Mouse (Mus musculus): ENCODE results near the gene Col5a1. TPM values are rescaled to one million over a fixed set of nuclear protein-coding genes. Genes with fewer than 3 reads are reported as not detected.

Gene Col5a1
- total and polyA plus RNA-seq, 3 experiments: 0.30 to 1.8 (median 1.0) TPM

DNA sequence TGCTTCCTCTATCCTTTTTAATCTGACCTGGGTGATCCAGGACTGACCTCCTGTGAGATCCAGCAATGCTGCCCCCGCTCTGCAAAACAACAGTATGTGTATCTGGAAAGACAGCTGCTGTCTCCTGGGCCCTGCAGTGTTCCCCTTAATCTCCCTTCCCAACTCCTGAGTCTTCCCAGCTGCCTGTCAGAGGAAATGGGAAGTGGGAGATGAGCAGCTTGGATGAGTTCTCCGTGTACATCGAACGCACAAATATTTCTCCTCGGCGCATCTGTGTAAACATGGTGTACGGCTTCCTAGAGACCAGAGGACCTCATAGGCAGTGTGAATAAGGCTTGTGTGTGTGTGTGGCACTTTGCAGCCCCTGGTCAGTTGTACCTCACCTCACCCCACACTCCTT, 70.5 kb downstream of the Col5a1 start:
- Histone ChIP-seq H3K4me1 (ENCODE audit: insufficient read depth, low read depth, low read length) (peaks cover 3% of the 10 kb centered on the region; the same call in 1 of the 2 replicates), H3K9me3 (replicated peaks) (no peaks in the 10 kb centered on the region), H3K27me3 (ENCODE audit: insufficient read depth, low read length) (peaks cover 40% of the 10 kb centered on the region), H3K4me3 (ENCODE audit: low read depth, low read length) (no peak overlapping the region), H3K36me3 (replicated peaks) (no peaks in the 10 kb centered on the region)
- ATAC-seq (ENCODE audit: extremely low read depth, insufficient number of reproducible peaks, low FRiP score, poor library complexity, severe bottlenecking): no peak
- DNase-seq (ENCODE audit: low spot score): no peak
- TF ChIP-seq GATA1 (IDR thresholded peaks at IDR 0.05; ENCODE audit: borderline replicate concordance, low read length): no peak
- no peak for TF ChIP-seq TAL1 (conservative IDR thresholded peaks at IDR 0.05; ENCODE audit: low read depth, low read length)
- no peak for TF ChIP-seq GATA2 (IDR thresholded peaks at IDR 0.05; ENCODE audit: borderline replicate concordance, low read depth, low read length)
- no peak for TF ChIP-seq POLR2AphosphoS5 (IDR thresholded peaks at IDR 0.05; ENCODE audit: insufficient replicate concordance, low read depth, low read length)
- TF ChIP-seq CTCF (IDR thresholded peaks at IDR 0.05; ENCODE audit: low read depth, low read length): no peak

DNA sequence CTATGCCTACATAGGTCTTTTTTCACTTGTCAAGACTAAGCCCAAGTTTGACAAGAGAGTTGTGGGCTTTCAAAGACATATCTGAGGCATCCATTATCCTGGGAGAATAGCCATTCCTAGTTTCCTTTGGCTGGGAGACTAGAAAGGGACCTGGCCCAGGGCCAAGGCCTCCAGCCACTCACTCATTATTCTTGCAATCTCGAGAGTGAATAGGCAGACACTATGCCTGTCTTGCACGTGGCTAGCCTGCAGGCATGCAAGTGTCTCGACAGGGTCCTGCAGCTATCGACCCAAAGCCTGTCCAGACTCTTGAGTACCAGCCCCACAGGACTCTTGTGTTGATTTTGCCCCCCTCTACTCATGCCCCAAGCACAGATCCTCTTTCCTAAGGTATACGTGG, 71.0 kb downstream of the Col5a1 start:
- TF ChIP-seq CTCF (IDR thresholded peaks at IDR 0.05; ENCODE audit: low read depth, low read length) (no peak), GATA1 (IDR thresholded peaks at IDR 0.05; ENCODE audit: borderline replicate concordance, low read length) (no peak), TAL1 (conservative IDR thresholded peaks at IDR 0.05; ENCODE audit: low read depth, low read length) (no peak), POLR2AphosphoS5 (IDR thresholded peaks at IDR 0.05; ENCODE audit: insufficient replicate concordance, low read depth, low read length) (no peak), GATA2 (IDR thresholded peaks at IDR 0.05; ENCODE audit: borderline replicate concordance, low read depth, low read length) (no peak)
- Histone ChIP-seq H3K4me3 (ENCODE audit: low read depth, low read length) (no peak overlapping the region), H3K9me3 (replicated peaks) (no peaks in the 10 kb centered on the region), H3K36me3 (replicated peaks) (no peaks in the 10 kb centered on the region), H3K4me1 (ENCODE audit: insufficient read depth, low read depth, low read length) (peaks cover 3% of the 10 kb centered on the region; the same call in 1 of the 2 replicates), H3K27me3 (ENCODE audit: insufficient read depth, low read length) (peaks cover 39% of the 10 kb centered on the region)
- DNase-seq (ENCODE audit: low spot score) (no peak), ATAC-seq (ENCODE audit: extremely low read depth, insufficient number of reproducible peaks, low FRiP score, poor library complexity, severe bottlenecking) (no peak)

DNA sequence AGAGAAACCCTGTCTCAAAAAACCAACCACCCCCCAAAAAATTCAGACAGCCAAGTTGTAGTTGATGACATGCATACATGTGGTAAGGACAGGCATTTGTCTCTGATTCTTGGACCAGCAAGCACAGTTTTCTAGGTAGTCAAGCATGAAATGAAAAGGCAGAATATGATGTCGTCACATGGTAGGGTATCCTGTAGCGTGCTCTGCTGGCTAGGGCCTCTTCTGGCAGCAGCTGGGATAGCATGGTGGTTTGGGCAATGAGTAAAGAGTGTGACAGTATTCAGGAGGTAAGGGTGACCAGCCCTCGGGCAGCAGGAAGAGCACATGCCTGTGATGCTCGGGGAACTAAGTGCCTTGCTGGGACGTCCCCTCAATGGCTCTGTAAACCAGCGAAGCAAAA, 73.0 kb downstream of the Col5a1 start:
- Histone ChIP-seq H3K9me3 (replicated peaks) (no peaks in the 10 kb centered on the region), H3K4me3 (ENCODE audit: low read depth, low read length) (no peak overlapping the region), H3K27me3 (ENCODE audit: insufficient read depth, low read length) (peaks cover 30% of the 10 kb centered on the region), H3K4me1 (ENCODE audit: insufficient read depth, low read depth, low read length) (peaks cover 3% of the 10 kb centered on the region; the same call in 1 of the 2 replicates), H3K36me3 (replicated peaks) (no peaks in the 10 kb centered on the region)
- ATAC-seq (ENCODE audit: extremely low read depth, insufficient number of reproducible peaks, low FRiP score, poor library complexity, severe bottlenecking): no peak
- TF ChIP-seq GATA1 (IDR thresholded peaks at IDR 0.05; ENCODE audit: borderline replicate concordance, low read length) (no peak), CTCF (IDR thresholded peaks at IDR 0.05; ENCODE audit: low read depth, low read length) (0 out of 2 replicates have a peak, but pooled peaks have one; percentile 21)
- DNase-seq (ENCODE audit: low spot score): no peak

DNA sequence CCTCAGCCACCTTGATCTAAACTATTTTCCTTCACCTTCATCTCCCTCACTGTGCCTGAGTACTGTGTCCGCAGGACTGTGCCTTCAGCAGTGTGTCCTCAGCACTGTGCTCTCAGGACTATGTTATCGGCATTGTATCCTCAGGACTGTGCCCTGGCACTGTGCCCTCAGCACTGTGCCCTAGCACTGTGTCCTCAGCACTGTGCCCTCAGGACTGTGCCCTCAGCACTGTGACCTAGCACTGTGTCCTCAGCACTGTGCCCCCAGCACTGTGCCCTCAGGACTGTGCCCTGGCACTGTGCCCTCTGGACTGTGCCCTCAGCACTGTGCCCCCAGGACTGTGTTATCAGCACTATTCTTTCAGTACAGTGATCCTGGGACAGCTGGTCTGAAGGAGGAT, 75.0 kb downstream of the Col5a1 start:
- ATAC-seq (ENCODE audit: extremely low read depth, insufficient number of reproducible peaks, low FRiP score, poor library complexity, severe bottlenecking): no peak
- no peak overlapping the region for H3K4me3 ChIP-seq (ENCODE audit: low read depth, low read length)
- TF ChIP-seq GATA2 (IDR thresholded peaks at IDR 0.05; ENCODE audit: borderline replicate concordance, low read depth, low read length) (no peak), TAL1 (conservative IDR thresholded peaks at IDR 0.05; ENCODE audit: low read depth, low read length) (no peak), CTCF (IDR thresholded peaks at IDR 0.05; ENCODE audit: low read depth, low read length) (no peak), POLR2AphosphoS5 (IDR thresholded peaks at IDR 0.05; ENCODE audit: insufficient replicate concordance, low read depth, low read length) (no peak), GATA1 (IDR thresholded peaks at IDR 0.05; ENCODE audit: borderline replicate concordance, low read length) (no peak)

DNA sequence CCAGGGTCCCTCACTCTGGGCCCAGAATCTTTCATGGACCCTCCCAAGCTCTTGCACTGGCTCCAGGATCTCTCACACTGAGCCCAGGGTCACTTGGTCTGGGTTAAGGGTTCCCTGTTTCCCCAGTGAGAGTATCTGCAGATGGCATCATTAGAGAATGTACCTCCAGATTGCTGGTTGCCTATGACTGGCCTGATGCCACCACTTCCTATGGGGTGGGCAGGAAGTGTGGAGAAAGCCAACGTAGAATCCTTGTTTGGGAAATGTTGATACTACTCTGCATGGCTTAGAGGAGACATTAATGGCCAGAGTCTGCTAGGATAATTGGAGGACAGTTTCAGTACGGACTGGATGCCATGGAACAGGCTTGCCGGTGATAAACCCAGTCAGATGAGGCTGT, 76.2 kb downstream of the Col5a1 start:
- H3K36me3 ChIP-seq (replicated peaks): no peaks in the 10 kb centered on the region
- H3K4me3 ChIP-seq (ENCODE audit: low read depth, low read length): no peak overlapping the region
- DNase-seq (ENCODE audit: low spot score) (no peak), ATAC-seq (ENCODE audit: extremely low read depth, insufficient number of reproducible peaks, low FRiP score, poor library complexity, severe bottlenecking) (no peak)
- peaks cover 6% of the 10 kb centered on the region; the same call in 1 of the 2 replicates for H3K4me1 ChIP-seq (ENCODE audit: insufficient read depth, low read depth, low read length)
- TF ChIP-seq GATA1 (IDR thresholded peaks at IDR 0.05; ENCODE audit: borderline replicate concordance, low read length) (no peak), POLR2AphosphoS5 (IDR thresholded peaks at IDR 0.05; ENCODE audit: insufficient replicate concordance, low read depth, low read length) (no peak), TAL1 (conservative IDR thresholded peaks at IDR 0.05; ENCODE audit: low read depth, low read length) (no peak), GATA2 (IDR thresholded peaks at IDR 0.05; ENCODE audit: borderline replicate concordance, low read depth, low read length) (no peak), CTCF (IDR thresholded peaks at IDR 0.05; ENCODE audit: low read depth, low read length) (no peak)
- H3K9me3 ChIP-seq (replicated peaks): no peaks in the 10 kb centered on the region
- peaks cover 22% of the 10 kb centered on the region for H3K27me3 ChIP-seq (ENCODE audit: insufficient read depth, low read length)

More for the DNA sequence above, 75.0 kb downstream of the Col5a1 start:
- Histone ChIP-seq H3K4me1 (ENCODE audit: insufficient read depth, low read depth, low read length) (peaks cover 6% of the 10 kb centered on the region; the same call in 1 of the 2 replicates), H3K27me3 (ENCODE audit: insufficient read depth, low read length) (peaks cover 25% of the 10 kb centered on the region), H3K36me3 (replicated peaks) (no peaks in the 10 kb centered on the region), H3K9me3 (replicated peaks) (no peaks in the 10 kb centered on the region)
- no peak for DNase-seq (ENCODE audit: low spot score)

DNA sequence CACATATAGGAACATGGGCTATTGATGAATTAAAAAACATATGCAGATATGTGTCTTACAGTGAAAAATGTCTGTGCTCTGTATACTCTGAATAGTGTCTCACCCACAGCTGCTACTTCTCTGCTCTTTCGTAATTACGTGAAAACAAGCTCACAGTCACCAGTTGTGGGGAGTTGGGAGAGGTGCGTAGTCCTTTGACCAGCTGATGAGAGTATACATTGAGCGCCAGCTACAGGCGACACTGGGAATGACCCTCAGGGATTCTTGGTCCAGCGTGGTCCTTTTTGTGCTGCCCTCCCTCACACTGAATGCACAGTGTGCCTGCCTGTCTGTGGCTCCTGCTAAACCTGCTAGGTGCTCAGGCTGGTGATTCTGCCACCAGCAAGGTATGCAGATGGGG, 82.9 kb downstream of the Col5a1 start:
- H3K27me3 ChIP-seq (ENCODE audit: insufficient read depth, low read length): peaks cover 6% of the 10 kb centered on the region
- H3K4me3 ChIP-seq (ENCODE audit: low read depth, low read length): no peak overlapping the region
- TF ChIP-seq CTCF (IDR thresholded peaks at IDR 0.05; ENCODE audit: low read depth, low read length) (peak; percentile 57), GATA2 (IDR thresholded peaks at IDR 0.05; ENCODE audit: borderline replicate concordance, low read depth, low read length) (no peak), POLR2AphosphoS5 (IDR thresholded peaks at IDR 0.05; ENCODE audit: insufficient replicate concordance, low read depth, low read length) (no peak), TAL1 (conservative IDR thresholded peaks at IDR 0.05; ENCODE audit: low read depth, low read length) (no peak), GATA1 (IDR thresholded peaks at IDR 0.05; ENCODE audit: borderline replicate concordance, low read length) (no peak)
- no peaks in the 10 kb centered on the region for H3K36me3 ChIP-seq (replicated peaks)
- H3K4me1 ChIP-seq (ENCODE audit: insufficient read depth, low read depth, low read length): peaks cover 38% of the 10 kb centered on the region
- DNase-seq (ENCODE audit: low spot score): no peak
- ATAC-seq (ENCODE audit: extremely low read depth, insufficient number of reproducible peaks, low FRiP score, poor library complexity, severe bottlenecking): no peak
- H3K9me3 ChIP-seq (replicated peaks): no peaks in the 10 kb centered on the region
